Mouse (Mus musculus): ENCODE results near the gene Pdzd2. TPM values are rescaled to one million over a fixed set of nuclear protein-coding genes. Genes with fewer than 3 reads are reported as not detected.

Gene Pdzd2
- polyA plus RNA-seq, 1 experiment = 4.6 TPM

DNA sequence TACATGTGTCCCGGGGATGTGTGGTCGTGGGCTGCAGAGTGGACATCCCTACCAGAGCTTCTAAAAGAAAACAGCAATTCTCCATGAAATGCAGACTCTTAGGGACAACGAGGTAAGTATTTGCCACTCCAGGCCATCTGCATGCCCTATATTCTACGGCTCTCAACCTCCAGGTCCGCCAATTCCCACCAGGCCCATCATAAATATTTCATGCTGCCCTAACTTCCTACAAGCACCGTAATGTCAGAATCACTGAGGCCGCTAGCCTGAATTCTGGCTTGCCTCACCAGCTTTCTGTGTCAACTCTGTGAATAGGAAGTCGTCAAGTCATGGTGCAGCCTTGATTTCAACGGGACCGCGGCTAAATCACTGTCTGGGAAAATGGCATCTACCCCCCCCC, 234.2 kb downstream of the Pdzd2 start:
- WGBS = 73% methylated on average over 11 of the region's 11 CpGs
- Histone ChIP-seq H3K4me1 (ENCODE audit: control insufficient read depth, insufficient read depth, low read length) (no peaks in the 10 kb centered on the region), H3K4me3 (replicated peaks; ENCODE audit: control insufficient read depth, low read depth, low read length) (no peak overlapping the region), H3K27ac (ENCODE audit: control insufficient read depth, insufficient read depth, low read depth, low read length, poor library complexity) (no peak overlapping the region)
- TF ChIP-seq POLR2A (IDR thresholded peaks at IDR 0.05; ENCODE audit: borderline replicate concordance, control insufficient read depth, low read depth, low read length) = no peak
- TF ChIP-seq CTCF (IDR thresholded peaks at IDR 0.05; ENCODE audit: control insufficient read depth, insufficient read depth, low read length) = no peak

DNA sequence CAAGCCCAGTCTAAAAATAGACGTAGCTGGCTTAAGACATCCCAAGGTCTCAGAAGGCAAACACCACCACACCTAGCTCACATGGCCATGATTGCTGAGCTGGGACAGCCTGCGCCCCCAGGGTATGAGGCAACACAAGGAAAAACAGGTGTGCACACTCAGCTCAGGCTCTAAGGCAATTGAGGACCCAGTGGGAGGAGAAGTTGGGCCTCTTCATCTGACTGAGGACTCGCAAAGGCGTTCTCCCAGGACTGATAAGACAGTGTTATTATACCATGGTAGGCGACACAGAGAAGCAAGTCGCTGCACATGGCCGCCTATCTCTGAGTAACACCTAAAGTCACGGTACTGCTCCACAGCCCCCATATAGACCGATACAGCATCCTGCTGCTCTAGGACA, 235.8 kb downstream of the Pdzd2 start:
- Histone ChIP-seq H3K27ac (ENCODE audit: control insufficient read depth, insufficient read depth, low read depth, low read length, poor library complexity) (no peak overlapping the region), H3K4me3 (replicated peaks; ENCODE audit: control insufficient read depth, low read depth, low read length) (no peak overlapping the region), H3K4me1 (ENCODE audit: control insufficient read depth, insufficient read depth, low read length) (no peaks in the 10 kb centered on the region; the same call in 1 of the 2 replicates)
- TF ChIP-seq POLR2A (IDR thresholded peaks at IDR 0.05; ENCODE audit: borderline replicate concordance, control insufficient read depth, low read depth, low read length) (no peak), CTCF (IDR thresholded peaks at IDR 0.05; ENCODE audit: control insufficient read depth, insufficient read depth, low read length) (no peak)
- WGBS = 68% methylated on average over 9 of the region's 9 CpGs

DNA sequence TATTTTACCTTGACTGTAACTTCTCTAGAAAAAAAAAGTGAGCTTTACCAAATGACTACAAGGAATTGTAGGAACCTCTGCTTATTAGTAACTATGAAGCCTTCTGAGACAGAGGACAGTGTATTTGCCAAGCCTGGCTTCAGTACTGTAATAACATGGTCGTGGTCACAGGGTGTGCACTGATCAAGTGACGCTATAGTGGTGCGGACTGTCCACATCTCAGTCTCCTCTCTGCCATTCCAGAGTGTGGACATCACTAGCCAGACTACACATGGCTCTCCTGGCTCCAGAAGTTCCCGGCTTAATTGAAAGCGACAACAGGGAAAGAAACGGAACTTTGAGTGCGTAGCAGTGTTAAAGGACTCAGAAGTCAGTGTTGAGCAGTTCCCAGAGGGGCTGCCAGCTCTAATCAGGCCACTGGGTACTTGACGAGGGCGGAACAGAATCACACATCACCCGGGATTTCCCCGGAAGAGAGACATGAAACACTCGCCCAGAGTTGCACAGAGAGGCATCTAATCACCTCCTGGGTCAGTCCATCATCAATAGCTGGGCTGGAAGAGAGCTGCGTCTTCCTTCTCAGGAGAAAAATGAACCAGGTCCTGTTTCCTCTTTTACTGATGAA, 237.7 kb downstream of the Pdzd2 start:
- TF ChIP-seq POLR2A (IDR thresholded peaks at IDR 0.05; ENCODE audit: borderline replicate concordance, control insufficient read depth, low read depth, low read length) (no peak), CTCF (IDR thresholded peaks at IDR 0.05; ENCODE audit: control insufficient read depth, insufficient read depth, low read length) (no peak)
- WGBS = 77% methylated on average over 13 of the region's 13 CpGs
- H3K4me3 ChIP-seq (replicated peaks; ENCODE audit: control insufficient read depth, low read depth, low read length) = no peak overlapping the region
- H3K4me1 ChIP-seq (ENCODE audit: control insufficient read depth, insufficient read depth, low read length) = no peaks in the 10 kb centered on the region; the same call in 1 of the 2 replicates
- no peak overlapping the region for H3K27ac ChIP-seq (ENCODE audit: control insufficient read depth, insufficient read depth, low read depth, low read length, poor library complexity)

DNA sequence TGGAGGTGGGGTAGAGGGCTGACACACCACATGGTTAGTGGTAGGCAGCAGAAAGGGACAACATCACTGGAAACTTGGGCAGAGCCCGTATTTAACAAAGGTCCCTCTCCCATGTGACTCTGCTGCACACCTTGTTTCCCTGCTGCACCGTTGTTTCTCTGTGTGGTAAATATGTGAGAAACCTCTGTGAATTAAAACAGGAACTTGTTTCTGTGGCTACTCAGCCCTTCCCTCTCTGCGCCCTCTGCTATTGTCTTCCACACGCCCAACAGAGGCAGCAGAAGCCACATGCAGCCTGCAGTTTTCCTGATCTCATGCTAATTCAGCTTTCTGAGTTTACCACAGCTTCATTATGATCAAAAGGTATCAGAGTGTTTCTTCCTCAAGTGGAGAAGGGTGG, 239.1 kb downstream of the Pdzd2 start:
- TF ChIP-seq POLR2A (IDR thresholded peaks at IDR 0.05; ENCODE audit: borderline replicate concordance, control insufficient read depth, low read depth, low read length) (no peak), CTCF (IDR thresholded peaks at IDR 0.05; ENCODE audit: control insufficient read depth, insufficient read depth, low read length) (no peak)
- 5% methylated on average over 4 of the region's 4 CpGs for WGBS
- Histone ChIP-seq H3K4me1 (ENCODE audit: control insufficient read depth, insufficient read depth, low read length) (no peaks in the 10 kb centered on the region; the same call in 1 of the 2 replicates), H3K4me3 (replicated peaks; ENCODE audit: control insufficient read depth, low read depth, low read length) (no peak overlapping the region), H3K27ac (ENCODE audit: control insufficient read depth, insufficient read depth, low read depth, low read length, poor library complexity) (no peak overlapping the region)

DNA sequence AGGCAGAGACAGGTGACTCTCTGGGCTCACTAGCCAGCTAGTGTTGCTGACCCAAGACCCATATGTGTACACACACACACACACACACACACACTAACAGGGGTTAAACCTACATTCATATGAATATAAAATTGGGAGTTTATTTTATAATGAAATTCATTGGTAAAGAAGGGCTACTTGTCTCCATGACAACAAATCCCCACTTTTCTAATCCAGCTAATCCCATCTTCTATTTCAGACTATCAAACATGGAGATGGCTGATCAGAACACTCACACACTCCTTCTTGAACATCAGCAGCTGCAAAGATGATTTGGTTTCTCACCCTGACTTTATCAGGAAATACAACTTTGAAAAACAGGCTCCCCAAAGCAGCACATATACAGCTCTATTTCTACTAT, 245.6 kb downstream of the Pdzd2 start:
- TF ChIP-seq CTCF (IDR thresholded peaks at IDR 0.05; ENCODE audit: control insufficient read depth, insufficient read depth, low read length) (no peak), POLR2A (IDR thresholded peaks at IDR 0.05; ENCODE audit: borderline replicate concordance, control insufficient read depth, low read depth, low read length) (no peak)
- no peaks in the 10 kb centered on the region; the same call in 1 of the 2 replicates for H3K4me1 ChIP-seq (ENCODE audit: control insufficient read depth, insufficient read depth, low read length)
- H3K27ac ChIP-seq (ENCODE audit: control insufficient read depth, insufficient read depth, low read depth, low read length, poor library complexity) = no peak overlapping the region
- no peak overlapping the region for H3K4me3 ChIP-seq (replicated peaks; ENCODE audit: control insufficient read depth, low read depth, low read length)

DNA sequence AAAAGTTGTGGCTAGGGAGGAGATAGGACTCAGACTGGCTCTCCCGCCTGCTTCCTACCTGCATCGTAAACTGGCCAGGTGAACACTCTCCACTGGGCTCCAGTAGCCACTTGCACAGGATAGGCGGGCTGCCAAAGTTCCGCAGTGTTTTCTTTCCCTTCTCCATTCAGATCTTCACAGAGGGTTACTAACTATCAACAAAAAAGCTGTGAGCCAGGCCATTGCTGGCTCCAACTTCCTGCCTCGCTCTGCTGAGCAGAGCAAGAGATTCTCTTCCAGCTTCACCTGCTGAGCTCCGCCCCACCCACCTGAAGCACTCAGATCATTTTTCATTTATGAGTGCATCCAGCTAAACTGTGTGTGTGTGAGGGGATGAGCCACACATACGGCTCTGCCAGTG, 246.5 kb downstream of the Pdzd2 start:
- Histone ChIP-seq H3K27ac (ENCODE audit: control insufficient read depth, insufficient read depth, low read depth, low read length, poor library complexity) (no peak overlapping the region), H3K4me3 (replicated peaks; ENCODE audit: control insufficient read depth, low read depth, low read length) (no peak overlapping the region), H3K4me1 (ENCODE audit: control insufficient read depth, insufficient read depth, low read length) (no peaks in the 10 kb centered on the region; the same call in 1 of the 2 replicates)
- 82% methylated on average over 7 of the region's 7 CpGs for WGBS
- no peak for TF ChIP-seq POLR2A (IDR thresholded peaks at IDR 0.05; ENCODE audit: borderline replicate concordance, control insufficient read depth, low read depth, low read length)
- TF ChIP-seq CTCF (IDR thresholded peaks at IDR 0.05; ENCODE audit: control insufficient read depth, insufficient read depth, low read length) = no peak

DNA sequence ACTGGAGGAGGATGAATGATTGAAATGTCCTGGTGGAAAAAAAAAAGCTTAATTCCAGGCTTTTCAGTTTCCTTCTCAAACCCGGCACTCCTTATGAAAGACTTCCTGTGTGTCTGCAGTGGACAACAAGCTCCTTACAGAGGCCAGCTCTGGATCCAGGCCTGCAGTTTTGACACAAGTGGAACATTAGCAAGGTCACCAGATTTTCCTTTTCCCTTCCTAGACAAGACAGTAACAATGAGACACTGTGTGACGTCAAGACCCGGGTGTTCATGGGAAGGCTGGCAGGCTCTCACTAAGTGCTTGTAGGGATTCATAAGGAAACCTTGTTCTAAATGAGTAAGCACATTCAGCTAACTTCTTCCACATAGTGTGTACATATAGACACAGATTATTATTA, 248.8 kb downstream of the Pdzd2 start:
- no peak for TF ChIP-seq CTCF (IDR thresholded peaks at IDR 0.05; ENCODE audit: control insufficient read depth, insufficient read depth, low read length)
- no peak for TF ChIP-seq POLR2A (IDR thresholded peaks at IDR 0.05; ENCODE audit: borderline replicate concordance, control insufficient read depth, low read depth, low read length)

DNA sequence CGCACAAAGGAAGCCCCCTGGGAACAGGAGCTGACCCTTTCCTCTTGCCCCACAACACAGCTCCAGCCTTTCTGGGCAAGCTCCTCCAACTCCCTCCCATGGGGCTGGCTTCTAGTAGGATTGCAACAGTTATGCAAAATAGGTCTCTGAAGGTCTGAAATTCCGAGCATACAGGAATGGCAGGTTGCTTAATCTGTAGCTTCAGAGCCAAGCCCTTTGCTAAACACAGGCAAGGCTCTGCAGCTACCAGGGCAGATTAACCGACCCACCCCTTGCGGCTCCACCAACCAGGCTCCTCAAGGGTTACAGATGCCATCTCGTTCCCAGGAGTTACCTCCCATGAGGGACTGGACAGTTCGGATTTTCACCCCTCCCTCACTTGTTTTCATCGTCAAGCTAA, 249.2 kb downstream of the Pdzd2 start:
- Histone ChIP-seq H3K27ac (ENCODE audit: control insufficient read depth, insufficient read depth, low read depth, low read length, poor library complexity) (peak overlapping the region; percentile 41; the same call in 1 of the 2 replicates), H3K4me3 (replicated peaks; ENCODE audit: control insufficient read depth, low read depth, low read length) (no peak overlapping the region), H3K4me1 (ENCODE audit: control insufficient read depth, insufficient read depth, low read length) (no peaks in the 10 kb centered on the region; the same call in 1 of the 2 replicates)
- TF ChIP-seq CTCF (IDR thresholded peaks at IDR 0.05; ENCODE audit: control insufficient read depth, insufficient read depth, low read length) = no peak
- TF ChIP-seq POLR2A (IDR thresholded peaks at IDR 0.05; ENCODE audit: borderline replicate concordance, control insufficient read depth, low read depth, low read length) = no peak
- 37% methylated on average over 7 of the region's 7 CpGs for WGBS

More for the DNA sequence above, 248.8 kb downstream of the Pdzd2 start:
- no peak overlapping the region for H3K4me3 ChIP-seq (replicated peaks; ENCODE audit: control insufficient read depth, low read depth, low read length)
- 62% methylated on average over 3 of the region's 3 CpGs for WGBS
- H3K27ac ChIP-seq (ENCODE audit: control insufficient read depth, insufficient read depth, low read depth, low read length, poor library complexity) = no peak overlapping the region
- no peaks in the 10 kb centered on the region; the same call in 1 of the 2 replicates for H3K4me1 ChIP-seq (ENCODE audit: control insufficient read depth, insufficient read depth, low read length)

Measured in bone marrow, adult 2 months (tissue).